Mouse (Mus musculus) layer of hippocampus, adult 9-10 months (tissue): ENCODE data around the gene Mrgprb1.
"Not testable (repeated sequence)": the region's sequence is repeated elsewhere in the genome, so short reads cannot be mapped to it uniquely, and the experiment has no call there.

Source experiments
- DNase-seq: peaks from one replicate; pipeline ENCODE4 v3.0.0; 2022; ENCODE audit warnings: low spot score

The Mrgprb1 gene

DNA sequence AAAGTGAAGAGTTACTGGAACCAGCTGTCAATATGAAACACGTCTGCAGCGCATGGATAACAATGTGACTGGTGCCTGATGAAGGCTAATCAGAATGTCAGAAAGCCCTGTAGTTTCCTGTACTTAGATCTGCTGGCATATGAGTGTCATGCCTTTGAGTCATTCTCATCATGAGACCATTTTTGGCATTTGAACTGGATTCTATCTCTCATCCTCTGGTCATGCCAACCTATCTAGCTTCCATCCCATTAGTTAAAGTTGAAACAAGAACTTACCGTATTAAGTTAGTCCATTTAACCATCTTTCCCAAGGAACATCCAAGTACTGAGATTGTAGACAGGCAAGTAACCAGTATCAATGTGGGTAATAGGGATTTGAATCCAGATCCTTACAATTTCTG lies at the start of gene Mrgprb1:
Gene Mrgprb1, minus strand, starts transcription at position 101 of the 400 bp plus-strand sequence.
- no peak for DNase-seq

GRCm38 (mm10) chr7:48499221-48499620 lies 43.1 kb upstream of the Mrgprb1 start, which contains the start of gene Mrgprx2:
Gene Mrgprx2 (minus strand): TSS chr7:48499321.
- DNase-seq = no peak

- no peak for DNase-seq
Measured at GRCm38 (mm10) chr7:48436581-48436980, 19.6 kb downstream of the Mrgprb1 start.

DNA sequence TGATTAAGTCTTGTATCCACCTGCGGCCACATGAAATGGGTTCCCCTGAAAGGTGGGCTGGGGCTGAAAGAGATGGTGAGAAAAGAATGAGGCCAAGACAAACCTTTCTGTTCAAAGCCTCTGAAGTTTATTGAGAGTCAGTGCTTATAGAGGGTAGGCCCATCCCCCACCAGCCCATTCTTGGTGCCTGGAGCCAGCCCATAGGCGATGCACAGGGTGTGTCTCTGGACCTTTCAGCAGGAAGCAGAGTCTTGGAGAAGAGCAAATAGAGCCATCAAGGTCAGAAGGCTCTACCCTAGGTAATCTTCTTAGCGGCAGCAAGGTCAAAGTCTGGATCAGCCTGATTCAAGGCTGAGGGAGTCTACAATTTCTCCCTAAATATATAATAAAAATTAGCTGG lies 20.2 kb downstream of the Mrgprb1 start:
- DNase-seq = not testable (repeated sequence)
